Mouse (Mus musculus): ENCODE results near the gene Zfp352. TPM values are rescaled to one million over a fixed set of nuclear protein-coding genes. Genes with fewer than 3 reads are reported as not detected.
"Not testable (repeated sequence)": the region's sequence is repeated elsewhere in the genome, so short reads cannot be mapped to it uniquely, and the experiment has no call there.

Gene Zfp352
- not detected for total RNA-seq (2021)
- long read RNA-seq, experiment 1: 0 reads
- long read RNA-seq, experiment 2: 0 reads

DNA sequence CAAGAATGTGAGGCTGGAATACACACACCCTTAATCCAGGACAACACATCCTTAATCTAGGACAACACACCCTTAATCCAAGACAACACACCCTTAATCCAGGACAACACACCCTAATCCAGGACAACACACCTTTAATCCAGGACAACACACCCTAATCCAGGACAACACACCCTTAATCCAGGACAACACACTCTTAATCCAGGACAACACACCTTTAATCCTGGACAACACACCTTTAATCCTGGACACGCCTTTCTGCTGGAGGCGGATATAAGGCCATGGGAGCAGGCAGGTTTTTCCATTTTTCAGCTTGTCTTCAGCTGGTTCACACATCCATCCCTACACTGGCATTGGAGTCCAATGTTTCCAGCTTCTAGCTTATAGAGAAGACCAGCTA lies at the start of gene Zfp352:
Zfp352 (plus strand) TSS at position 301 of the 400 bp plus-strand sequence.
- DNase-seq (ENCODE audit: low spot score in 2 of 2): no peak

DNA sequence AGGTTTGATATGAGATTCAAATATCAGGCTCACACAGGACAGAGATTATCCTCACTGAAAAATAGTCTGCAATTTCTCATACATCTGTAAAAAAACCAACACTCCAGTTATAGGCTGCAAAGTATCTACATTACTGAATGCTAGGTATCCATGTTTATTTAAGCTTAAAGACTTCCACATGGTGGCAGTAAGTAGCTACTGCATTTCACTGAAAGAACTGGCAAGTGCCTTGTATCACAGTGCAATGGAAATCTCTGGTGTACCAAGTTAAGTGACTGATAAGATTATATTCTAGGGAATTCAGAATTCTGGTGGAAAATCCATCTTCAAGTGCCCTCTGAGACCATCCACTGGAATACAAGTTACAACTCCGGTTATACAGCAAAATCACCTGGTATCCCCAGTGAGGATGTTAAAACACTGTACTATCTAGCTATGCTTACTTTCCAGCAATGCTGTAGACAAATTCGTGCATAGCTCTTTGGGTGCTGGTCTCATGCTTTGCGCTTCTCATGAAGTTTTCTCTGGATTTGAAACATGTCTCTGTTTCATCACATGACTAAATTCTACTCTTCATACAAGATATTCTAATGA lies 47.6 kb upstream of the Zfp352 start:
- no peak for DNase-seq (ENCODE audit: low spot score in 2 of 2)

DNA sequence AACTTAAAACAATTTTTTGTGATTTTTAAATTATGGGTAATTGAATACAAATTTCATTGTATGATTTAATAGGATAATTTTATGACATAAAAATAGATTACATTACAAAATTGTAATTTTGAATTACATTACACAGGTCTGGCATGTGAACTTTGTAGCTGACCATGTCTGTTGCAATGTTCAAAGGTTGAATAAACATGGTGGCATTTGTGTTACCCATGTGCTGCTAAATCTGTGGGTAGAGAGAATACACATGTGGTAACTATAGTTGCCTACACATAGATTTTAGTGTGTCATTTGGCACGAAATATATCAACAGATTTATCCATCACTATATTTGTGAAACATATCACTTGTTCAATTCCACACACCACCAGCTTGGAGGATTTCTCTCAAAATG lies 44.6 kb upstream of the Zfp352 start:
- DNase-seq (ENCODE audit: low spot score in 2 of 2): no peak

DNA sequence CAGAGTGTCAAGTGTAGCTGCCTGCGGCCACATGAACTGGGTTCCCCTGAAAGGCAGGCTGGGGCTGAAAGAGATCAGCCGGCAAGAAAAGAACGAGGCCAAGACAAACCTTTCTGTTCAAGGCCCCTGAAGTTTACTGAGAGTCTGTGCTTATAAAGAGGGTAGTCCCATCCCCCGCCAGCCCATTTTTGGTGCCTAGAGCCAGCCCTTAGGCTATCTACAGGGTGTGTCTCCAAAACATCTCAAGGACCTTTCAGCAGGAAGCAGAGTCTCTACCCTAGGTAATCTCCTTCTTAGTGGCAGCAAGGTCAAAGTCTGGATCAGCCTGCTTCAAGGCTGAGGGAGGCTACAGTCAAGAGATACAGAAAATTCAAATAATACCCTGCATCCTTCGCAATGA lies 15.2 kb upstream of the Zfp352 start:
- no peak for DNase-seq (ENCODE audit: low spot score in 2 of 2)

DNA sequence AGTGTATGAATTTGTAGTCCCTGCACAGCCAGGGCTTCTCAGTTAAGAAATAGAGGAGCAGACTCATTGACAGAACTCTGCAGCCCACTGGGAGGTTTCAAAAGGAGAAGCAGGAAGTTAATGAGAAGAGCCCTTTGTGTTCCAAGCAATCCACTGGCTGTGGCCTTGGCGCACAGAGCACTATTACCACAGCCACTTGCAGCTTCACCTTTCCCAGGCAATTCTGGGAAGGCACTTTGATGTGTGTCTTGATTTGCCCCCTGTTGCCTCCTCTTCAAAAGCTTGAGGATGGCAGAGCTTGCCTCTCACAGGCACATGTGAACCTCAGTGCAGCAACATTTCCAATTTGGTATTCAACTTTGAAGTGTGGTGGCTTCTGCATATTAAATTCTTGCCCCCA lies 7.1 kb upstream of the Zfp352 start:
- DNase-seq (ENCODE audit: low spot score in 2 of 2): no peak

DNA sequence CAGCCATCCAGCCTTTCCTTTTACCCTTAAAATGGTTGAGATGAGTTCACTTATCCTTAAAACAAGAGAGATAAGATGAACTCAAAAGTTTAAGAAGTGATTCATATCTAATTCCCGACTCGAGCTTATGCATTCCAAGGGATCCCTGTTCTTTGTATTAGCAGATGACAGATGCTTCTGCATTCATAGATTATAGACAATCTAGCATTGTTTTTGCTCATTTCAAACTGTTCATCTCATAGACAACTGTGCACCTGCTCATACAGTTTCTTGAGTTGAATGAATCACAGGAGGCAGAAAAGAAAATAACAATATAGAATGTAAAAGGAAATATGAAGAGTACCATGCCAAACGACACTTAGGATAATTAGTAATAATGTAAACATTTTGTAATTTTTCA lies 6.5 kb upstream of the Zfp352 start:
- no peak for DNase-seq (ENCODE audit: low spot score in 2 of 2)

DNA sequence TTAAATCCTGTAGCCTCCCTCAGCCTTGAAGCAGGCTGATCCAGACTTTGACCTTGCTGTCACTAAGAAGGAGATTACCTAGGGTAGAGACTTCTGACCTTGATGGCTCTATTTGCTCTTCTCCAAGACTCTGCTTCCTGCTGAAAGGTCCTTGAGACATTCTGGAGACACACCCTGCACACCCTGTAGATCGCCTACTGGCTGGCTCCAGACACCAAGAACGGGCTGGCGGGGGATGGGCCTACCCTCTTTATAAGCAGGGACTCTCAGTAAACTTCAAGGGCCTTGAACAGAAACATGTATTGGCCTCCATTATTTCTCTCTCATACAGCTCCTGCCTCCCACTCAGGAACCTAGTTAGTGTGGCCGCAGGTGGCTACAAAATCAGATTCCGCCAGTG lies 17.0 kb downstream of the Zfp352 start:
- DNase-seq (ENCODE audit: low spot score in 2 of 2): not testable (repeated sequence)

DNA sequence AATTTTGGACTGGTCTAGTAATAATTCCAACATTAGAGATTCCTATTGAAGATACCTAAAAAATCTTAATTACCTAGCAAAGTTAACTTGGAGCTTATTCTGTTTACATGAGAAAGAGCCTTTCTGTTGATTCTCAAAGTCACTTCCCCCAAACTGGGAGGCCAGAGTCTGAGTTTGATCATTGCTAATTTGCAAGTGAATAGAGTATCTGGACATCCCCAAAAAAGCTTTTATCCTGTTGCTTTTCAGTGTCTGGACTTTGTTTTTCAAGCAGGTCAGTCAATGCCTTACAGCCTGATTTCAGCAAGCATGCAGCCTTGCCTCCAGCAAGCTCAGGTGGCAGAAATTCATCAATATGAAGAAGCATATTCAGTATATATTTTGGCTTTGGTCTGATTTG lies 51.2 kb downstream of the Zfp352 start:
- DNase-seq (ENCODE audit: low spot score in 2 of 2): no peak

All from gastrocnemius, postnatal 4 days (tissue).